Mouse (Mus musculus) T-helper 2 cell (primary cell): ENCODE results near the gene Zfp553.

Experiments used
- in situ Hi-C: fragments of 300-600 bp; cut with MboI, MseI; formaldehyde crosslinking; loops from one replicate; pipeline ENCODE4 v1.15.1; 2025; ENCODE audit warnings: high pct_unique_total_duplicates

The Zfp553 gene

GRCm38 (mm10) chr7:127211014-127211745, 21.7 kb upstream of the Zfp553 start:
- in situ Hi-C loops, result no loop called here

GRCm38 (mm10) chr7:127212432-127213250, 20.2 kb upstream of the Zfp553 start:
- in situ Hi-C loops, result no loop called here

- in situ Hi-C loops, result no loop called here
Observed at GRCm38 (mm10) chr7:127213485-127213884, 19.4 kb upstream of the Zfp553 start.

DNA sequence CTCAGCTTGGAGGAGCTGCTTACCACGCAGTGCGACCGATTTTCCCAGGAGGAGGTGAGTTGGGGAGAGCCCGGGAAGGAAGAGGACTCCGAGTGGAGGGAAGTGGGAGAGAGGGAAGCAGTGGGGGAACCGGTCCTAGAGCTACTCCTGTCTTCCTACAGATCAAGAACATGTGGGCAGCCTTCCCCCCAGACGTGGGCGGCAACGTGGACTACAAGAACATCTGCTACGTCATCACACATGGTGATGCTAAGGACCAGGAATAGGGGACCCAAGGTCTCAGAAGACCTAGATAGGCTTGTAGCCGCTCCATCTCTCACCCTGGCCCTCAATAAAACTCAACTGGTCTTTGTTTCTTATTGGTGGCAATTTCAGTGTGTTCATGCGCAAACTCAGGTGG, 18.9 kb upstream of the Zfp553 start:
- in situ Hi-C loops, result no loop called here

DNA sequence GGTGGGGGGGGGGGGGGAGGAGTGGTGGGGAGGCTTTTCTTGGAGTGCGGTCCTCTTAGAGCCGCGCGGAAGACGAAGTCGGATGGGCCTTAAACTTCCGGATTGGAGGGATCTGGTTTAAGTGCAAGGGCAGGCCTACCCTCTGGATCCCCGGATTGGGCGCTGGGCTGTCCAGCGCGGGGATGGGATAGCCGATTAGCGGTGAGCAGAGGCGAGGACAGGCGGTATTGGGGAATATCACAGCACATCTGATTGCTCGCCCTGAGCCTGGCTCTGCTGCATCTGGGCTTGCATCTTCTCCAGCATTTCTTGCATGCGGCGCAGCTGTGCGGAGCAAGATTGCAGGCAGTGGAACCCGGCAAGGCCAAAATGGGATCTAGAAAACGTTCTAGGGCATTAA, 18.3 kb upstream of the Zfp553 start:
- in situ Hi-C loops, result no loop called here

- in situ Hi-C loops, result no loop called here
Observed at GRCm38 (mm10) chr7:127214981-127215871, 17.6 kb upstream of the Zfp553 start.

DNA sequence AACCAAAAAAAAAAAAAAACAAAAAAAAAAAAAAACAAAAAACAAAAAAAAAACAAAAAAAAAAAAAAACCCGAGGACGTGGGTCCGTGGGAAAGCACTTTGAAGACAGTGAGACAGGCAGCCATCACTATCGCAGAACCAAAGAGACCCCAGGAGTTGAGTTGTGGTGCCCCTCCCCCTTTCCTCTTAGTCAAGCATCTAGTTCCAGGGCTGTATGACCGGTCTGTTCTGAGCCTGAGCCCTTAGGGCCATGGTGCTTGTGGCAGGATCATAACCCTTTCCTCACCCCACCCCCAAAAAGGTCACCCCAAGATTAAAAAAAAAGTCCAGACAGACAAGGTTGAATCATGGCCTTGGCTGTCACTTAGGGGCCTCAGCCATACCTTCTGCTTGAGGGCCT, 16.6 kb upstream of the Zfp553 start:
- in situ Hi-C loops, result no loop called here

DNA sequence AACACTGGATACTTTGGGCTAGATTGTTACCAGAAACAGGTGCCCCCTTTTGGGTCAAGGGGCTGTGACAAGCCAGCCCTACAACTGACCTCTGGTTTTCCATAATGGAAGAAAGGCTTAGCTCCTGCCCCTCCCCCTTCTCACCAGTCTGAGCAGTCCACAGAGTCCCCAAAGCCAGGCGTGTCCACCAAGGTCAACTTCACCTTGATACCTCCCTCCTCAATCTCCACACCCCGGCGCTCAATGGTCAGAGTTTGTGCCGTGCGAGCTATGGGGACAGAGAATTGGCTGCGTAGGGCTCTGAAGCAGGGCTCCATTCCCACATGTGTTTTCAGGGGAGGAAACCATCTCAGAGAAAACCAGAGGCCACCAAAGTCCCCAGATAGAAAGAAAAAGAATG, 15.4 kb upstream of the Zfp553 start:
- in situ Hi-C loops, result no loop called here

GRCm38 (mm10) chr7:127217901-127218642, 14.8 kb upstream of the Zfp553 start:
- in situ Hi-C loops, result no loop called here

- in situ Hi-C loops, result no loop called here
Observed at GRCm38 (mm10) chr7:127218670-127219069, 14.2 kb upstream of the Zfp553 start.

- in situ Hi-C loops, result no loop called here
Observed at GRCm38 (mm10) chr7:127220440-127220839, 12.4 kb upstream of the Zfp553 start.

- in situ Hi-C loops, result no loop called here
Observed at GRCm38 (mm10) chr7:127223106-127223505, 9.8 kb upstream of the Zfp553 start.

GRCm38 (mm10) chr7:127223515-127224478, 9.1 kb upstream of the Zfp553 start:
- in situ Hi-C loops, result no loop called here

DNA sequence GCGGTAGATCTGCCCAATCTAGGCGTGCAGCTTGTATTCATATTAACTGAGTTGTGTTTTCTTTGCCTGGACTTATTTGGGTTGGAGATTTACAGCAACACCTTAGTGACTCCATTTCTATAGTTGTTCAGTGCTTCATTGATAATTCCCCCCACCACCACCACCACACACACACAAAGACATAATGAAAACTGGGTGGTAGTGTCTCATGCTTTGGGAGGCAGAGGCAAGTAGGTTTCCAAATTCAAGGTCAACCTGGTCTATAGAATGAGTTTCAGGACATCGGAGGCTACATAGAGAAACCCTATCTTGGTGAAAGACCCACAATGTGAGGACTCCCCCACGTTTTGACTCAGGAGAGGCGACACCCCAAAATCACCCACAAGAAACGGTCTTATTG, 8.2 kb upstream of the Zfp553 start:
- in situ Hi-C loops, result no loop called here

- in situ Hi-C loops, result no loop called here
Observed at GRCm38 (mm10) chr7:127225147-127225995, 7.5 kb upstream of the Zfp553 start.

DNA sequence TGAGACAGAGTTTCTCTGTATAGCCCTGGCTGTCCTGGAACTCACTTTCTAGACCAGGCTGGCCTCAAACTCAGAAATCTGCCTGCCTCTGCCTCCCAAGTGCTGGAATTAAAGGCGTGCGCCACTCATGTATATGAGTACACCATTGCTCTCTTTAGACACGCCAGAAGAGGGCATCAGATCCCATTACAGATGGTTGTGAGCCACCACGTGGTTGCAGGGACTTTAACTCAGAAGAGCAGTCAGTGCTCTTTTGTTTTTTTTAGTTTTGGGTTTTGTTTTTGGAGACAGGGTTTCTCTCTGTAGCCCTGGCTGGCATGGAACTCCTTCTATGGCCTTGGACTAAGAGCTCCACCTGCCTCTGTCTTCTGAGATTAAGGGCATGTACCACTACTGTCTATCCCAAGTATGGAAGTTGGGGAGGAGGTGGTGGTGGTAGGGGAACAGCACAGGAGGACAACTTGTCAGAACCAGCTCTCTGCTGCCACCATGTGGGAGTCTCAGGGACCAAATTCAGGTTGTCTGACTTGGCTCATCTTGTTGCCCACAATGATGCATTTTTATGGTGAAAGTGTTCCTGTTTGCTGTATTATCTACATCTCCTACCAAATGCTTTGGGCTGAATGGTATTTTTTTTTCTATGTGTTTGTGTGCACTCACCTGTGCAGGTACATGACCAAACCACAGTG, 4.1 kb upstream of the Zfp553 start:
- in situ Hi-C loops, result no loop called here

DNA sequence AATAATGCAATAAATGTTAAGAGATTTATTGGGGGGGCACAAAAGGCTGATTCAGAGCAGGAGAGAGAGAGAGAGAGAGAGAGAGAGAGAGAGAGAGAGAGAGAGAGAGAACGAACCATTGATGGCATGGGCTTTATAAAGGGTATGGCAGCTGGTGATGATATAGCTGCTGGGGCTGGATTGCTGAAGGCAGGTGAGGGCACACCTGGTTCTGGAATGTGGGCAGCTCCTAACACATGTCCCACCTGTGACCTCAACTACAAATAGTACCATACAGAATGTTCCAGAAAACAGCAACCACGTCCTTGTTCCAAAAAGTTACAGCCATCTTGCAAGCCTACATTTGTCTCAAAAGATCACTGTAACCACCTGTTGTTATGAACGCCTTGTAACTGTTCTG, 1.5 kb upstream of the Zfp553 start:
- in situ Hi-C loops, result no loop called here

GRCm38 (mm10) chr7:127231826-127232621, 837 bp upstream of the Zfp553 start:
- in situ Hi-C loops, result no loop called here
